13 mouse cellular contexts compared by ENCODE assay signal in the genomic region with DNA sequence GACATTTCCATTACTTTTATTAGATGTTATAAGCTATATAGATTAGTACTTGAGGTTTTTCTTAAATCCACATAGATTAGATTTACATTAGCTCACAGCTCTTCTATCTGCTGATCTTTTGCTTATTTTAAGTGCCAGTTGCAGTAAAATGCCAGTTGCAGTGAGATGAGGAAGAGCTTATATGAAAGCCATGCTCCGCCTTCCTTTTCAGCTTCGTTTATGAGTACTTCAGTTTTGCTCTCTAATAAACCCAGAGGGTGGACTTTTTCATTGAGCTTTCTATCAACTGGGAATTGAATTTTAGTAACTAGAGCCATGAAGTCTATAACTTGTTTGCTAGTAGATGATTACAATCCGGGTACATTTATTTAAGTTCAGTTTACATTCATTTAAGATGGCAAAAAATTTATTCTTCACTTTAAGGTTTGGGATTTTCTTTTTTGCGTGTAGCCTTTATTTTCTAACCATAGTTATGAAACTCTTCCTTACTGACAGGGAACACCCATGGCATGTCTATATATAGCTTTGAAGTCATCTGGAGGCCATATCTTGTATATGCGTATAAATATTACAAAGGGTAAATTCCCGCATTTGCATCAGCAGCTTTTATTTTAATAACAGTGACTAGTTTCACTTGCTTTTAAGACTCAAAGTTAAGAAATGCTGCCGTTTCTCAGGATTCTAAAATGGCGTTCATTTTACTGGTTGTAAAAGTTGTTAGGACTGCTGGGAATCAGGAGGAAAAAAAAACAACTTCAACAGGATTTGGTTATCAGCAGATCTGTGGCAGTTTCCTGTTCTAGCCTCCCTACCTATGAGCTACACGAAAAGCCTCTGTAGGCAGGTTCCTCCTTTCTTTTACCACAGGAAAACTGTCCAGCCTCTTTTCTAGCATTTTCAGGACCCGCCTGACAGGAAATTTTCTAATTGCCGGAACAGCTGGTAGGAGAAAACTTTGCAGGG.
DNase-seq lines count a peak whose midpoint lies in the region; ATAC-seq lines count a peak whose summit lies in the region.
"Had no signal": no experiment of that assay in that cellular context is flagged by ENCODE, and none has a peak within 500 bp of the region (broad histone marks: within the 10 kb centered on the region; RNA-seq: fewer than 3 reads in every experiment).

No protein-coding gene starts in this region.

- H3K9me3 ChIP-seq in megakaryocyte, embryonic 14.5 days = no peaks in the 10 kb centered on the region
- H3K9me3 ChIP-seq: embryonic facial prominence, embryonic 15.5 days; G1E; limb, embryonic 15.5 days had no signal

- no peaks in the 10 kb centered on the region for H3K27me3 ChIP-seq in megakaryocyte, embryonic 14.5 days (replicated peaks)
- H3K27me3 ChIP-seq: embryonic facial prominence, embryonic 15.5 days; limb, embryonic 15.5 days had no signal

- H3K4me3 ChIP-seq in brown adipose tissue, adult 24 weeks (ENCODE audit: insufficient read depth, low read depth, low read length) = peak overlapping the region; percentile 28; the same call in 1 of the 2 replicates
- H3K4me3 ChIP-seq in megakaryocyte, embryonic 14.5 days (replicated peaks) = peak overlapping the region; percentile 84
- H3K4me3 ChIP-seq: embryonic facial prominence, embryonic 15.5 days; limb, embryonic 15.5 days; myocyte had no signal

- peak; percentile 61 for ATAC-seq in inflammation-experienced regulatory T-cells, adult 6 months

- no peaks in the 10 kb centered on the region for H3K4me1 ChIP-seq in brown adipose tissue, adult 24 weeks (ENCODE audit: control insufficient read depth, insufficient read depth, insufficient read length, low read length)
- no peaks in the 10 kb centered on the region for H3K4me1 ChIP-seq in megakaryocyte, embryonic 14.5 days
- H3K4me1 ChIP-seq: embryonic facial prominence, embryonic 15.5 days; limb, embryonic 15.5 days had no signal

- peak; percentile 14 for DNase-seq in kidney, adult 9 months
- DNase-seq in kidney, adult 18-20 months = no peak
- no peak for DNase-seq in spleen, postnatal 36 days (ENCODE audit: low spot score in 2 of 2)
- no peak for DNase-seq in urinary bladder, postnatal 14 days (ENCODE audit: low spot score)
- no peak for DNase-seq in thymus, postnatal 14 days
- DNase-seq: right cerebral cortex, adult 18-20 months had no signal

- H3K36me3 ChIP-seq in megakaryocyte, embryonic 14.5 days (replicated peaks; ENCODE audit: low read length) = no peaks in the 10 kb centered on the region
- H3K36me3 ChIP-seq: embryonic facial prominence, embryonic 15.5 days; limb, embryonic 15.5 days had no signal

- peak overlapping the region; percentile 13 for H3K27ac ChIP-seq in brown adipose tissue, adult 24 weeks (replicated peaks; ENCODE audit: low read depth, low read length)
- H3K27ac ChIP-seq: embryonic facial prominence, embryonic 15.5 days; limb, embryonic 15.5 days had no signal
